Mouse (Mus musculus): ENCODE results near the gene Cd33.

GRCm38 (mm10) chr7:43488646-43489045 lies 55.6 kb downstream of the Cd33 start:
- no peak for TF ChIP-seq CTCF (IDR thresholded peaks at IDR 0.05)
- no peak for TF ChIP-seq EP300 (IDR thresholded peaks at IDR 0.05)
